Mouse (Mus musculus) megakaryocyte-erythroid progenitor cell, adult 5 weeks (primary cell): ENCODE results near the gene Fam151a. TPM values are rescaled to one million over a fixed set of nuclear protein-coding genes. Genes with fewer than 3 reads are reported as not detected.

Experiments used
- polyA plus RNA-seq: library from polyadenylated mRNA; stranded (reverse); fragments of >175 nt; gene quantifications from 2 replicates; pipeline ENCODE4 v1.2.3, GENCODE M21; 2012

Fam151a gene
- not detected in 2 replicates for polyA plus RNA-seq

DNA sequence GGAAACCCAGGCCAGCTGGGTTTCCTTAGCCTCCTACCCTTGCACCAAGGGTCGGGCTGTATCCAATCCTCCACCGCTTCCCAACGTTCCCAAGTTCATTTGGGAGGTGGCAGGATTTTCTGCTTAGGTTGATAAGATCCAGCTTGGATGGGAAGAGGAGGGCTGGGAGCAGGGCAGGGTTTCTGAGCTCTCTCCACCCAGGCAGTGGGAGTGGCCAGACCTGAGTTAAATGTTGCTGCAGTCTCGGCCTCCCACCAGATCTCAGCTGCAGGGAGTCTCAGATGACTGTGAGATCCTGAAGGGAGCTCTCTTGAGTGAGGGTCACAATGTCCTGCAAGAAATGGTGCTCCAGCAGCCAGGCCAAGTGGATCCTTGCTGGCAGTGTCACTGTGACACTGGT lies at the start of gene Fam151a:
Gene Fam151a (plus strand): TSS at position 254 of the 400 bp plus-strand sequence.

GRCm38 (mm10) chr4:106730814-106731213 lies 2.9 kb upstream of the Fam151a start, which contains the start of gene Mroh7:
TSS of gene Mroh7 (minus strand) at chr4:106730925.

Other genes starting within 250 kb of the Fam151a start
- not detected in 2 replicates for gene Bsnd, start 241.6 kb upstream of the Fam151a start, polyA plus RNA-seq
- gene Dhcr24, start 172.9 kb upstream of the Fam151a start, polyA plus RNA-seq: 24.2 and 25.0 TPM in 2 replicates
- gene Lexm, start 116.6 kb upstream of the Fam151a start, polyA plus RNA-seq: not detected in 2 replicates
- not detected in 2 replicates for gene Ttc22, start 111.5 kb upstream of the Fam151a start, polyA plus RNA-seq
- 0.84 and 1.6 TPM in 2 replicates for gene Pars2, start 82.8 kb upstream of the Fam151a start, polyA plus RNA-seq
- 7.7 and 8.6 TPM in 2 replicates for gene Ttc4, start 54.9 kb upstream of the Fam151a start, polyA plus RNA-seq
- gene Mroh7, start 3.0 kb upstream of the Fam151a start, polyA plus RNA-seq: 0.06 TPM in 1 of 2 replicates, not detected in the other
- 2.6 and 4.2 TPM in 2 replicates for gene Acot11, start 71.1 kb downstream of the Fam151a start, polyA plus RNA-seq
- 152 and 172 TPM in 2 replicates for gene Ssbp3, start 176.8 kb downstream of the Fam151a start, polyA plus RNA-seq